Mouse (Mus musculus) kidney, postnatal 14 days (tissue): Measurements from ENCODE around the gene Gm45844.
A peak's percentile ranks its signal among the peaks of the same experiment; 100 is the strongest.
"Not testable (repeated sequence)": the region's sequence is repeated elsewhere in the genome, so short reads cannot be mapped to it uniquely, and the experiment has no call there.

Source experiments
- DNase-seq: peaks from one replicate; pipeline ENCODE4 v3.0.0; 2022; ENCODE audit warnings: mixed read lengths

Gm45844 gene

DNA sequence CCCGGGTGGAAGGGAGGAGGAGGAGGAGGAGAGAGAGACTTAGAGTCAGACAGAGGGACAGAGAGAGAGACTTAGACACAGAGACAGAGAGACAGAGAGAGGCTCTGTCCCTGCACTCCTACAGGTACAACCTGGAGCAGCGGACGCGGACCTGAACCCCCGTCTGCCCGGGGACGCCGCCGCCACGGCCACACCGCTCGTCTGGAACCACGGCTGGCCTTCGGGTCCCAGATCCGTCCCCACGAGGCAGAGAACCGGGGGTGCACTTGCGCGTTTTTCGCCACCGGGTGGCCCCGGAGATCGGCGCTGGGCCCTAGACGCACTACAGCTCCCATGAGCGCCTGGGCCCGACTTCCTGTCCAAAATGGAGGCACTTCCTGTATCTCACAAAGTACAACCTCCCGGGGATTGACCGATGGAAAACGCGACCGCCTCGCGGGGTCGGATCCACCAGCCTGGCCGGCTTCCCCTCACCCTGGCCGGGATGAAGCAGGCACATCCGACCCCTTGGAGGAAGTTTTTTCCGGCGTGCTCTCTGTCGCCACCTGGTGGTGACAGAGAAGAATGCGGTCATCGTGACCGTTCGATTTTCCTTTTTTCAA, at the start of gene Gm45844:
Gene Gm45844 (minus strand): TSS at position 324 of the 602 bp plus-strand sequence.
- peak; percentile 93 for DNase-seq

DNA sequence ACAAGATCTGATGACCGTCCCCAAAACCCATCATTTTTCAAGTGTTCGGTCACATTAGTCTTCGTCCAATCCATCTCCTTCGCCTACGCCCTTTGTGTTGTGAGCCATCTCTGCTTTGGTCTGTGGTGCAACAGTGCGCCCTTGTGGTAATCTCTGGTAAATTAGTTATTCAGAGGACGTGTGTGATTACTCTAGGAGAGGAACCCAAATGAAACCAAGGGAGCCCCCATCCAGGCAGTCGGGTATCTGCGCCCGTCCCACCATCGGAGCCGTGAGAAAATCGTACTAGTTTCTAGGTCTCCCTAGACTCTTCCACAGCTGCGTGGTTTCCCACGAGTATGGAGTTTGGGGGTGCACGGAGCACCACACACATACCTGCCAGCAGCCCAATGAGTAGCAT, 17.5 kb upstream of the Gm45844 start:
- DNase-seq: peak; percentile 52

DNA sequence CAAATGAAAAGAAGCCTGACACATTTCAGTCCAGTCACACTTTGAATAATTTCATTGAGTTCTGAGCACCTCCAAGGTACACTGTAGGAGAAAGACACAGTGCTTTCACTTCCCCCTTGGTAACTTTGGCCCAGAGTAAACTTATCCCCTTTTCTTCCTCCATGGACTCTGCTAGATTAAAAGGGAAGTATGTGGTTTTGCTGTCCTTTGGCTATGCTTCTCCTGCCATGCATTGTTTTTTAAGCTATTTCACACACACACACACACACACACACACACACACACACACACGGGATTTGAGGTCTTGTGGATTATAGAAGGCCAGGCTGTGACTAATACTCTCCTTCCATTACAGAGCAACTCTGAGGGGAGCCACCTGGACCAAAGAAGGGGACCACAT, 3.3 kb upstream of the Gm45844 start:
- no peak for DNase-seq

DNA sequence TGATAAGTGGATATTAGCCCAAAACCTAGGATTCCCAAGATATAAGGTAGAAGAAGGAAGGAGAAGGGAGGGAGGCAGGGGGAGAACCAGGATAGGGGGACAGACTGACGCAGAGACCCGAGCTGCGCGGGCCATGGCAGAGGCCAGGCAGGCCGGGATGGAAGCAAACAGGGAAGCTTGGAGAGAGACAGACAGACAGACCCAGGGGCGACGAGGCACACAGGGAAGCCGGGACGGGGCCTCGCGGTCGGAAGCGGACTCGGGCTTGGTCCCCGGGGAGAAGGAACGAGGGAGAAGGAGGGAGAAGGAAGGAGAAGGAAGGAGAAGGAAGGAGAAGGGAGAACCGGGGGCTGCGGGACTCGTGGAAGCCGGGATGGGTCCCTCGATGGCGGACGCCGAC, 533 bp downstream of the Gm45844 start:
- DNase-seq: peak; percentile 39

DNA sequence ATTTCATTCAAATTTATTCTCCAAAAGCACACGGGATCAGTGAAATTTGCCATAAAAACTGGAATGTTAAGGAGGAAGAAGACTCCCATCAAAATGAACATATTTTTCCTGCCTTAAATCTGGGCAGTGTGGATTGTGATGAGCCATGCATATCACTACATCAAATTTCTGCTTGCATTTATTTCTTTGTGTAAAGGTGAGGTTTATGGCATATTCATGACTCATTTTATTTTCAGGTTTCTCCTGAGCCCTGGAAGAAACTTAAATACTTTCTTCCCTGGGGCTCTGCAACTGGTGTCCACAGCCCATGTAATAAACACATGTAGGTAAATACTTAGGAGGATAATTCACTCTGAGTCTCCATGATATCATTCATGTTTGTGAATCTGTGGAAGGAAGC, 30.9 kb downstream of the Gm45844 start, which contains the start of gene Vmn2r29:
Gene Vmn2r29 (minus strand): TSS at position 101 of the 400 bp plus-strand sequence.
- DNase-seq: not testable (repeated sequence)

DNA sequence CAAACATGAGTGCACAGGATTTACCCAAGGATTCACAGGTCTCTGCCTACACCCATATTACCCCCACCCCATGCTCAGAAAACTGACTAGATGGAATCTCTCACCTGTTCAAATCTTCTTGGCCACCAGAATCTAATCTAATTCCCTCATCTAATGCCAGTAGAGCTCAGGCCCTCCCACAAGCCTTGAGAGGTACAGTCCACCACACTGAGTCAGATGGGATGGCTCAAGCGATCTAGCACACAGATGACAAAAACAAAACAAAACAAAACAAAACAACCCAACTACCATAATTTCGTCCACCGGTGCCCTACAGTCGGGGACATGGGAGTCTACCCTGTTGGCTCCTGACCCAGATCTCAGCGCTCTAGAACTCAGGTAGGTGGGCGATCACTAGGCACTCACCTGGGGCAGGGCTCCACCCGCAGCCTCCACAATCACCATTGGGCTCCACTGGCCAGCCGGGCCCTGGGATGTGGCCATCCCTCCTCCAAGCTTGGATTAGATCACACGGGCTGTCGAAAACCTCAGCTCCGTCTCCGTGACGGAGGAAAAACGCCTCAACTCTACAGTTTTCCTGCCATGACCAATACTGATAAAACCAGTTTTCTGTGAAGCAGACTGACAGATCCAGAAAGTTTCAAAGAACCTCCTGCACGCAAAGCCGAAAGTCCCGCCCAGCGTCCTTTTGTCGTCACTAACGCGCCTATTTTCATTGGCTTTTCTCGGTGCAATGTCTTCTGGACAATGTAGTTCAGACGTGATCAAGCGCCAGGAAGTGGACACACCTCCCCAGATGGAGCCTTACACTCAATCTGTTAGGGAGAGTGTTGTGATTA, 68.6 kb downstream of the Gm45844 start, which contains the start of gene Zfp772:
Gene Zfp772 (minus strand): TSS at position 686 of the 839 bp plus-strand sequence.
- peak; percentile 63 for DNase-seq

DNA sequence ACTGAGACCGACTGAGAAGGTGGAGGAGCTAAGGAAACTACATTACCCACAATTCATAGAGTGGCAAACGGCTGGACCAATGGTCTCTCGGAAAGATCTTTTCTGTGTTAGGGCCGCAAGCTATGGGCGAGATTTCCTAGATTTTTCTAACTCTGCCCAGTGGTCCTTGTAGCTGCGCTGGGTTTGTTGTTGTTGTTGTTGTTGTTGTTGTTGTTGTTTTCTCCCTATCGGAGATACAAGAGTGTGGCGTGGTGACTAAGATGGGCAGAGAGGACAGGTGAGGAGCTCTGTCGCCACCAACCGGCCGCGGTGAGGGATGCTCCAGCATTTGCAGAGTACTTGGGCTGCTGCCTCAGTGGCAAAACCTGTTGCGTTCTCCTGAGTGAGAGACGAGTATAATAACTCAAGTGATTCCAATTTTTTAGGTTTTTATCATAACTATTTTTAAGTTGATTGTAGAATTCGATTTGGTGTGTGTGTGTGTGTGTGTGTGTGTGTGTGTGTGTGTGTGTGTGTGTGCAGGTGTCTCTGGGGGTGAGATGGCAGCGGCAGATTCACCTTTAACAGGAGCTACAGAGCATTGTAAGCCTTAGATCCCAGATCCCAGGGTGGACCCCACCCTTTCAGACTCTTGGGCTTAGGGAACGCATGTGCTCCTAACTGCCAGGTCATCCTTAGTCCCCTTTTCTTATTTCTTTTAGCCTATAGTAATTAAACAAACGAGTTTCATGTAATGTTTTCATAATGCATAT, 89.7 kb downstream of the Gm45844 start:
- peak; percentile 75 for DNase-seq

DNA sequence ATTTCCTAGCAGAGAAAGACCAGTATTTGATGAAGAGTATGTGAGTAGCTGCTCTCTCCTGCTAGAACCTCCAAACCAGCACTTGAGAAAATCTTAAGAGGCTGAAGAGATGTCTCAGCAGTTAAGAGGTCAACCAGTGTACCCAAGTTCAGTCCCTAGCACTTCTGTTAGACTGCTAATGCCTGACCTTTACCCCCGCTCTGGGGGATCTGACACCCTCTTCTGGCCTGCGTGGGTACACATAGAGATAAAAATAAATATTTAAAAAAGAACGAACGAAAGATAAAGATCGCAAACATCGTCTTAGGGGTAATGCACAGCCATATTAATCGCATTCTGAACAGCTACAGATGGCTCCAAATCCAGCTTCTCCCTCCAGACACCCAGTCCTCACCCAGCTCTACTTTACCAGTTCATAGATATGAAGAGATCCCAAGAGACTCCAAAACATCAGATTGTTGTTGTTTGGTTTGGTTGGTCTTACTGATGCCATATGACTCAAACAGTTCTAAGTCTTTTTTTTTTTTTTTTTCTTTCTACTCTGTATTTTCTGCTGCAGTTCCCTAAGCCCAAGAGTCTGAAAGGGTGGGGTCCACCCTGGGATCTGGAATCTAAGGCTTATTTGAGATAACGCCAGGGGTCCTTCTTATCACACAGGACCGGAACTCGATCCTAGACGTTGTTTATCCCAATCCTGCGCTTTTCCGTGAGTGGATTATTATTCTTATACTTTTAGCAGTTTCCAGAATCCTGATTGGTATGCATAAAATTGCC, 90.5 kb downstream of the Gm45844 start:
- DNase-seq: no peak

DNA sequence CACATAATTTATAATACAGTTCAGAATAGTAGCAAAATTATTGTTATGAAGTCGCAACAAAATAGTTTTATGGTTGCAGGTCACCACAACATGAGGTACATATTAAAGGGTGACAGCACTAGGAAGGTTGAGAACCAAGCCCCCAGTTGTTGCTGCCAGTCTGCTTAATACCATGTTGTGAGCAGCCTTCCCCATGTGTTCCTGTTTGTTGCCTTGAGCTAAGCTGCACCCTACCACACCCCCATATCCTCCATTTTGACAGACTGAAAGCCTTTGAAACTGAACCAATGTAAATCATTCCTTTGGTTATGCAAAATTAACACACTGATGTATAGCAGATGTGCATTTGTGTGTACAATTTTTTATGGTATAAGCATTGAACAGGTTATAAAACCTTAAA, 92.2 kb downstream of the Gm45844 start:
- DNase-seq: no peak

DNA sequence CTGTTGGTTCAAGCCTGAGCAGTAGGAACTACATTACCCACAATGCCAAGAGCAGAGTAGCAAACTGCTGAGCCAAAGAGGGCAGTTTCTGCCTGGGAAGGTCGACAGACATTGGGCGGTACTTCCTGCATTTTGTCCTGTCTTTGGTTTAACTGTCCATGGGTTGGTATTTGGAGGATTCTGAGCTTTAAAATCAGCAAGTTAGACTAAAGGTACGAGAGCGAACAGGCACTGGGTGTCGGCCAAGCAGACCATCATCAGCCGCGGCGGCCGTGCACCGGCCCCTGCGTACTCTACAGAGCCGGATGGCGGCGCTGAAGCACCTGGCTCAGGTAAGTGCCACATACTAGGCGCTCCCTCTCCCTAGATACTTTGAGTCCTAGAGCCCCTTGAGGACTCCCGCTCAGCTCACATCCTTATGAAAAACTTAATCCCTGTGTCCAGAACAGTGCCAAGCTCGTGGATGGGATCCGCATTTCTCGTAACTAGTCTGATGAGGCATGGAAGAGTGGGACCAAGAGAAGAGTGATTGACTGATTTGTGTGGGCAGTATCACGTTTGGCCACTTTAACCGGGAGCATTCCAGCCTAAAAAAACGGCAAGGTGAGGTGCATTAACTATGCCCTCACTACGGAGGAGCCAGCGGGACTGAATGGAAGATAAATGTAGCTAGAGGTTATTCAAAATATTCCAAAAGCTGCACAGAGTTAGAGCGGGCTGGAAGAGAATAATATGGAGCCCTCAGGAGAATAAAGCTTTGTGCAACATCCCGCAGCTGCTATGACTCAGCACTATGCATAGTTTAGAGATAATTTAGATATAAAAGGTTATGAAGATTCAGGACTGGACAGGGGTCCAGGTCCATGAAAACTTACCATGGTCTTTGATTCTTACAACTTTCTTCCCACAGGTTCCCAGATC, 106.6 kb downstream of the Gm45844 start, which contains the start of gene Zfp418:
Gene Zfp418 (plus strand): TSS at position 104 of the 921 bp plus-strand sequence.
- DNase-seq: peak; percentile 76
